ENCODE assay signal across 9 mouse cellular contexts in the genomic region with DNA sequence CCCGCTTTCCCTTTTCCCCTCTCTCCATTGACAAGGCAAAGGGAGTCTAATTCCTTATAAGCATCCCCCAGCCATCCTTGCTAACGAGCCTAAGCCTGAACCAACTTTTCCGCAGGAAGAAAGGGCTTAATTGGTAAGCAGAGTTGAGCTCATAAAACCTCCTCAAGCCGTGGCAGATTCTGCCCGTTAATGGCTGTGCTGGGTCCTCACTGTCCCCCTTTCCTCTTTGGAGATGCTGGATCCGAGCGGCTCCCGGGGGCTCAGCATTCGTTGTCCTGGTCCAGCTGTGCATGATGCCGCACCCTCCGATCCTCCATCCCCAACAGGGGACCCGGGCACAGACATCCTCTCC. TPM values are rescaled to one million over a fixed set of nuclear protein-coding genes. Genes with fewer than 3 reads are reported as not detected.
DNase-seq lines count a peak whose midpoint lies in the region; ATAC-seq and TF ChIP-seq lines count a peak whose summit lies in the region.
"Had no signal": no experiment of that assay in that cellular context is flagged by ENCODE, and none has a peak within 500 bp of the region (broad histone marks: within the 10 kb centered on the region; RNA-seq: fewer than 3 reads in every experiment).

No protein-coding gene starts in this region.

- DNase-seq in heart, adult 8-10 months (ENCODE audit: low spot score), result no peak
- DNase-seq in G1E (ENCODE audit: low spot score), result no peak
- DNase-seq in limb, embryonic 14.5 days (ENCODE audit: low spot score), result no peak
- DNase-seq in stomach, postnatal 0 days (ENCODE audit: low spot score), result no peak
- no peak for DNase-seq in ovary, postnatal 10 days (ENCODE audit: low spot score)
- DNase-seq in right cerebral cortex, postnatal 25 days, result no peak

- no peaks in the 10 kb centered on the region for H3K36me3 ChIP-seq in heart, embryonic 13.5 days
- no peaks in the 10 kb centered on the region for H3K36me3 ChIP-seq in G1E (replicated peaks)
- H3K36me3 ChIP-seq in embryonic facial prominence, embryonic 15.5 days, result no peaks in the 10 kb centered on the region
- H3K36me3 ChIP-seq in limb, embryonic 14.5 days (ENCODE audit: control insufficient read depth, insufficient read depth, low read length), result no peaks in the 10 kb centered on the region
- H3K36me3 ChIP-seq in stomach, postnatal 0 days (ENCODE audit: control insufficient read depth, insufficient read depth, low read length), result no peaks in the 10 kb centered on the region

- peak overlapping the region; percentile 77 for H3K9ac ChIP-seq in heart, embryonic 13.5 days
- H3K9ac ChIP-seq in embryonic facial prominence, embryonic 15.5 days, result 0 out of 2 replicates have a peak overlapping the region, but pooled peaks have one; percentile 21
- H3K9ac ChIP-seq in limb, embryonic 14.5 days (ENCODE audit: low read depth, low read length, severe bottlenecking), result peak overlapping the region; percentile 61
- H3K9ac ChIP-seq in stomach, postnatal 0 days (ENCODE audit: low read length), result peak overlapping the region; percentile 41; the same call in 1 of the 2 replicates

- no peak for TF ChIP-seq EP300 in stomach, postnatal 0 days (optimal IDR thresholded peaks at IDR 0.05)

- WGBS in heart, embryonic 13.5 days, result 3% methylated on average over 12 of the region's 12 CpGs
- WGBS in embryonic facial prominence, embryonic 15.5 days, result 0% methylated on average over 12 of the region's 12 CpGs
- WGBS in limb, embryonic 14.5 days, result under 1% methylated on average over 12 of the region's 12 CpGs
- WGBS in stomach, postnatal 0 days, result under 1% methylated on average over 12 of the region's 12 CpGs

- peak overlapping the region; percentile 64 for H3K4me3 ChIP-seq in heart, embryonic 13.5 days
- H3K4me3 ChIP-seq in G1E (ENCODE audit: low read depth, low read length), result peak overlapping the region; percentile 18; the same call in 1 of the 2 replicates
- peak overlapping the region; percentile 51 for H3K4me3 ChIP-seq in embryonic facial prominence, embryonic 15.5 days (replicated peaks)
- H3K4me3 ChIP-seq in limb, embryonic 14.5 days (replicated peaks; ENCODE audit: low read length), result peak overlapping the region; percentile 51
- peak overlapping the region; percentile 49 for H3K4me3 ChIP-seq in stomach, postnatal 0 days (ENCODE audit: low read depth, low read length)

- peaks cover 10% of the 10 kb centered on the region for H3K4me1 ChIP-seq in heart, embryonic 13.5 days
- H3K4me1 ChIP-seq in G1E (ENCODE audit: insufficient read depth, low read depth, low read length), result no peaks in the 10 kb centered on the region; the same call in none of the 2 replicates
- peaks cover 11% of the 10 kb centered on the region for H3K4me1 ChIP-seq in embryonic facial prominence, embryonic 15.5 days
- peaks cover 5% of the 10 kb centered on the region; the same call in 1 of the 2 replicates for H3K4me1 ChIP-seq in limb, embryonic 14.5 days (ENCODE audit: control insufficient read depth, insufficient read depth, low read length)
- no peaks in the 10 kb centered on the region for H3K4me1 ChIP-seq in stomach, postnatal 0 days (replicated peaks; ENCODE audit: control insufficient read depth, insufficient read depth)

- no peak for TF ChIP-seq CTCF in G1E (IDR thresholded peaks at IDR 0.05; ENCODE audit: low read depth, low read length)
- no peak for TF ChIP-seq CTCF in stomach, postnatal 0 days (IDR thresholded peaks at IDR 0.05; ENCODE audit: low read depth)

- no peak overlapping the region for H3K27ac ChIP-seq in heart, embryonic 13.5 days (replicated peaks)
- no peak overlapping the region for H3K27ac ChIP-seq in embryonic facial prominence, embryonic 15.5 days (replicated peaks)
- no peak overlapping the region for H3K27ac ChIP-seq in limb, embryonic 14.5 days (replicated peaks; ENCODE audit: low read depth, low read length)
- no peak overlapping the region for H3K27ac ChIP-seq in stomach, postnatal 0 days (replicated peaks)

- no peak for TF ChIP-seq POLR2A in limb, embryonic 14.5 days (IDR thresholded peaks at IDR 0.05; ENCODE audit: borderline replicate concordance, extremely low read depth, insufficient read depth, insufficient read length)

- H3K27me3 ChIP-seq in heart, embryonic 13.5 days (replicated peaks), result peaks cover 48% of the 10 kb centered on the region
- H3K27me3 ChIP-seq in G1E (ENCODE audit: insufficient read depth, low read length), result peaks cover 3% of the 10 kb centered on the region; the same call in 1 of the 2 replicates
- H3K27me3 ChIP-seq in embryonic facial prominence, embryonic 15.5 days, result peaks cover 17% of the 10 kb centered on the region
- H3K27me3 ChIP-seq in limb, embryonic 14.5 days (ENCODE audit: control insufficient read depth, insufficient read depth, low read length), result peaks cover 21% of the 10 kb centered on the region
- peaks cover 2% of the 10 kb centered on the region; the same call in 1 of the 2 replicates for H3K27me3 ChIP-seq in stomach, postnatal 0 days (ENCODE audit: control insufficient read depth, insufficient read depth, low read length)

- peak overlapping the region; percentile 96 for H3K4me2 ChIP-seq in heart, embryonic 13.5 days
- H3K4me2 ChIP-seq in embryonic facial prominence, embryonic 15.5 days (replicated peaks), result peak overlapping the region; percentile 94
- H3K4me2 ChIP-seq in limb, embryonic 14.5 days (replicated peaks; ENCODE audit: low read depth, low read length, severe bottlenecking), result peak overlapping the region; percentile 94
- peak overlapping the region; percentile 83 for H3K4me2 ChIP-seq in stomach, postnatal 0 days (replicated peaks; ENCODE audit: low read depth)

- H3K9me3 ChIP-seq in heart, embryonic 13.5 days, result no peaks in the 10 kb centered on the region
- H3K9me3 ChIP-seq in G1E (replicated peaks), result peaks cover 18% of the 10 kb centered on the region
- H3K9me3 ChIP-seq in embryonic facial prominence, embryonic 15.5 days (replicated peaks), result no peaks in the 10 kb centered on the region
- no peaks in the 10 kb centered on the region for H3K9me3 ChIP-seq in limb, embryonic 14.5 days (ENCODE audit: control insufficient read depth, low read length)
- no peaks in the 10 kb centered on the region for H3K9me3 ChIP-seq in stomach, postnatal 0 days (ENCODE audit: control insufficient read depth, low read length)

- no peak for ATAC-seq in heart, embryonic 13.5 days (ENCODE audit: extremely low read depth, insufficient number of reproducible peaks, low FRiP score, low TSS enrichment)
- no peak for ATAC-seq in G1E (ENCODE audit: extremely low read depth, insufficient number of reproducible peaks, low FRiP score, poor library complexity, severe bottlenecking)
- no peak for ATAC-seq in embryonic facial prominence, embryonic 15.5 days (ENCODE audit: insufficient number of reproducible peaks, low FRiP score, low TSS enrichment, low read depth)
- ATAC-seq in limb, embryonic 14.5 days (ENCODE audit: low FRiP score, low read depth), result no peak
- ATAC-seq in stomach, postnatal 0 days (ENCODE audit: low FRiP score, low TSS enrichment), result peak; percentile 12; the same call in 1 of the 2 replicates

RNA-seq across cellular contexts. Expression of a gene that starts 0.8 kb away (rescaled TPM):
- 0.04 and 0.05 TPM in 2 replicates for polyA plus RNA-seq in heart, embryonic 13.5 days (2015; fragmentation: Nextera tagmentation; extraction: Ambion mirVana)
- under 1 TPM in 3 of 4 experiments, not detected in 1; 0.09 to 0.20 (median 0.11) TPM for total RNA-seq in heart, adult 8-10 months (2022)
- total RNA-seq in G1E (2014; fragmentation: Nextera tagmentation), result 0.44 TPM in 1 of 2 replicates, not detected in the other
- 0.11 and 0.12 TPM in 2 replicates for total RNA-seq in G1E (2017)
- polyA plus RNA-seq in G1E (2012), result 0.01 and 0.02 TPM in 2 replicates
- polyA plus RNA-seq in embryonic facial prominence, embryonic 15.5 days (2015; fragmentation: Nextera tagmentation; extraction: Ambion mirVana), result 0.51 and 1.0 TPM in 2 replicates
- polyA plus RNA-seq in limb, embryonic 14.5 days (2012; rRNA removed), result 0.18 and 0.20 TPM in 2 replicates
- 0.15 and 0.18 TPM in 2 replicates for polyA plus RNA-seq in limb, embryonic 14.5 days (2014; fragmentation: Nextera tagmentation; extraction: Ambion mirVana)
- polyA plus RNA-seq in stomach, postnatal 0 days (2015; fragmentation: Nextera tagmentation; extraction: Ambion mirVana), result 0.11 and 0.18 TPM in 2 replicates
- polyA plus RNA-seq: Patski had no signal

Comparison
In these comparisons a context has a peak if more than half of its experiments do, and no peak if none do; other contexts are left out.
1. H3K9ac ChIP-seq: peak in every context shown above with its lines; median percentile 77 in heart, embryonic 13.5 days; 61 in limb, embryonic 14.5 days; 41 in stomach, postnatal 0 days; 21 in embryonic facial prominence, embryonic 15.5 days.